Mouse (Mus musculus): ENCODE measurements around the gene Sms. TPM values are rescaled to one million over a fixed set of nuclear protein-coding genes. Genes with fewer than 3 reads are reported as not detected.

Gene Sms
- total RNA-seq, 1 experiment from 2014 or later: 86.5 TPM

GRCm38 (mm10) chrX:157462716-157463115, 29.4 kb downstream of the Sms start:
- ATAC-seq (replicated peaks; ENCODE audit: low read depth, poor library complexity, severe bottlenecking): 0 out of 2 replicates have a peak, but pooled peaks have one; percentile 39

GRCm38 (mm10) chrX:157454430-157454829, 37.7 kb downstream of the Sms start:
- peak; percentile 90 for ATAC-seq (replicated peaks; ENCODE audit: low read depth, poor library complexity, severe bottlenecking)

DNA sequence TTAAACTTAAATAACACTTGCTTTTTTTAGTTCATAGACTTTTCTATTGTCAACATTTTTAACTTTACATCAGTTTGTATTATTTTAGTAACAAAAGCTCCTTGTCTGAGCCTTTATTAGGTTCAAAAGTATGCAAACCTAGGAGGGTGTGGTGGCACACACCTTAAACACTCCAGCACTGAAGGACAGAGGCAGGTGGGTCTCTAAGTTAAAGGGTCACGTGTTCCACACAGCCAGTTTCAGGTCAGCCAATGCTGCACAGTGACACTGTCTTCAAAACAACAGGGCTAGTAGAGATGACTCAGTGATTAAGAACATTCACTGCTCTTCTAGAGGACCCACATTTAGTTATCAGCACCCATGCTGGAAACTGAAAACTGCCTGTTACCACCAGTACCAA, 43.1 kb downstream of the Sms start:
- ATAC-seq (replicated peaks; ENCODE audit: low read depth, poor library complexity, severe bottlenecking): no peak

GRCm38 (mm10) chrX:157447431-157447830, 44.7 kb downstream of the Sms start:
- no peak for ATAC-seq (replicated peaks; ENCODE audit: low read depth, poor library complexity, severe bottlenecking)

GRCm38 (mm10) chrX:157434768-157435167, 57.3 kb downstream of the Sms start:
- ATAC-seq (replicated peaks; ENCODE audit: low read depth, poor library complexity, severe bottlenecking): no peak

DNA sequence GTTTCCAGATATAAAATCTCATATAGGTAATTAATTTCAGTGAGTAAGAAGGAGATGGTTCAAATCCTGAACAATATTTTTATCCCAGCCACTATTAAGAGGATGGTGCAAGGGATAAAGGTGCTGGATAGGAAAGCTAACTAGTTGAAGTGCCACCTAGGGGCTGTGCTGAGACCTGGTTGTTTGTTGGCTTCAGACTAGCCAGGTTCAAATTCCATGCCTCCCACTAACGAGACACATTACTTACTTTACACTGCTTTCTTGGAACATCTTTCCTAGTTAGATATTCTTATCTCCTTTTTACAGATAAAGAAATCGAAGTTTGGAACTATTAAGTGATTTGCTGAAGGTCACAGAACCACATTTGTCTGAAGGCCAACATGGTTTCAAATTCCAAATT, 72.6 kb downstream of the Sms start:
- no peak for ATAC-seq (replicated peaks; ENCODE audit: low read depth, poor library complexity, severe bottlenecking)

DNA sequence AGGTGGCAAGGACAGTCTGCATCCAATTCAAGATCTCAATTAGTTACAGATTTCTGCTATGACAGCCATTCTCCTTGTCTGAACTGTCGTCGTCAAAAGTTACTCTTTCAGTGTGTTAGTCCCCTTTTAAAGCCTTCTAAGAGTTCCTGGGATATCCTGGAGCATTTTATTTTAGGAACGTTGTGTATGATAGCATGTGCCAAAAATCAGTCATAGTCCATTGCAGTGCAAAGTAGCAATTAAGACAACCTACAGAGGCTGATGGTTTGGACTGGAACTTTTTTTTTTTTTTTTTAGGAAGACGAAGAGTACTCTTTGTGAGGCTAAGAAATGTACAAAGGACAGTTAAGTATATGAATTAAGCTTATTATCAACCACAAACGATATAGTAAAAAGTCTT, 76.9 kb downstream of the Sms start, which contains the start of gene Phex:
Gene Phex, minus strand, starts transcription at position 101 of the 400 bp plus-strand sequence.
- no peak for ATAC-seq (replicated peaks; ENCODE audit: low read depth, poor library complexity, severe bottlenecking)

- no peak for ATAC-seq (replicated peaks; ENCODE audit: low read depth, poor library complexity, severe bottlenecking)
Measured at GRCm38 (mm10) chrX:157404919-157405318, 87.2 kb downstream of the Sms start.

Other genes with a start within 250 kb of the Sms start
- gene Phex, start 77.0 kb downstream of the Sms start, total RNA-seq (2017): not detected in 2 replicates
- gene Yy2, start 76.7 kb upstream of the Sms start, total RNA-seq (2017): 4.9 and 8.1 TPM in 2 replicates
- 18.6 and 30.1 TPM in 2 replicates for gene Mbtps2, start 106.4 kb upstream of the Sms start, total RNA-seq (2017)
- not detected in 2 replicates for gene Smpx, start 206.6 kb upstream of the Sms start, total RNA-seq (2017)

Data from common myeloid progenitor, adult 5-6 weeks (primary cell).